ENCODE assay signal across 11 mouse cellular contexts in the genomic region with DNA sequence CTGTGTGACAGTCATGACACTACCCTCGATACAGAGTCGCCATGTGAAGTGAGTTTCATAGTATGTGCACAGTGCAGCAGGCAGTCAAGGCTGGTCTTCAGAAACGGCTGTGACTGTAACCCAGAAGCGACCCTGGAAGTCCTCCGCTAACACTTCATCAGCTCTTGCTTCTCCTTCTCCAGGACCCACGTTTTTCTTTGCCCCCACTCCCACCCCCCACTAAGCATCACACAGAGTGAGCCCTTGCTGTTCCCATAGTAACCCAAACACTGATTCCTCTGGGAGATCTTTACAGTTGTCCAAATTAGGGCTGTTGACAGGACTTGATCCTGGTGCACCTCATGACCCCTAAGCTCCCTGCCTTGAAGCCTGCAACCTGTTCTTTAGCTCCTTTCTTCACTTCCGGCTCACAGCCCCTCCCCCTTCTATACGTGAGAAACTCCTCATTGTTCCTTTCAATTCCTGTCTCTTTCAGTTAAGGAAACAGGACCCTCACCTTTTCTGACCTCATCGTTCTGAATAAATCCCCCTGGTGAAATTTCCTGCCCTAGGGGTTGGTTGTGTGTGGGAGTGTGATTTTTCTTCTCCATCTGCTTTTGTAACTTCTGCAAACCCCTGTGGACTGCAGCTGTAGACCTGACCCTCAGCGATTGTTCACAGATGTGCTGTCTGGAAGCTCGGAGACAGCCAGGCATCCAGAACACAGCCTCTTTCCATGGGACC. TPM values are rescaled to one million over a fixed set of nuclear protein-coding genes. Genes with fewer than 3 reads are reported as not detected.
A peak's percentile ranks its signal among the peaks of the same experiment; 100 is the strongest.
DNase-seq lines count a peak whose midpoint lies in the region; ATAC-seq and TF ChIP-seq lines count a peak whose summit lies in the region.
"Had no signal": no experiment of that assay in that cellular context is flagged by ENCODE, and none has a peak within 500 bp of the region (broad histone marks: within the 10 kb centered on the region; RNA-seq: fewer than 3 reads in every experiment).

No protein-coding gene starts in this region.

- no peak overlapping the region for H3K27ac ChIP-seq in forebrain, postnatal 0 days (ENCODE audit: low read depth, low read length)
- no peak overlapping the region for H3K27ac ChIP-seq in forebrain, embryonic 12.5 days
- peak overlapping the region; percentile 1 to 35; a peak in 2 of 4 replicates for H3K27ac ChIP-seq in heart, embryonic 14.5 days (replicated peaks in 1 of 2; ENCODE audit: control insufficient read depth in 1 of 2, insufficient read depth in 1 of 2, low read depth in 2 of 2, low read length in 2 of 2)
- H3K27ac ChIP-seq in stomach, embryonic 14.5 days (ENCODE audit: low read length) = no peak overlapping the region

- no peak overlapping the region for H3K9ac ChIP-seq in forebrain, postnatal 0 days
- H3K9ac ChIP-seq in forebrain, embryonic 12.5 days = no peak overlapping the region
- 0 out of 2 replicates have a peak overlapping the region, but pooled peaks have one; percentile 2 for H3K9ac ChIP-seq in heart, embryonic 14.5 days (ENCODE audit: low read length)
- no peak overlapping the region for H3K9ac ChIP-seq in stomach, embryonic 14.5 days (replicated peaks; ENCODE audit: low read depth, low read length)

- TF ChIP-seq CTCF in forebrain, postnatal 0 days (IDR thresholded peaks at IDR 0.05; ENCODE audit: low read depth) = no peak

- no peaks in the 10 kb centered on the region for H3K4me1 ChIP-seq in forebrain, postnatal 0 days (ENCODE audit: insufficient read depth)
- peaks cover 10% of the 10 kb centered on the region for H3K4me1 ChIP-seq in forebrain, embryonic 12.5 days
- H3K4me1 ChIP-seq in heart, embryonic 14.5 days (ENCODE audit: control insufficient read depth in 2 of 2, insufficient read depth in 2 of 2, low read length in 2 of 2) = peaks cover 8 to 15% of the 10 kb centered on the region in 2 experiments
- H3K4me1 ChIP-seq in stomach, embryonic 14.5 days (ENCODE audit: control insufficient read depth, insufficient read depth, low read length) = no peaks in the 10 kb centered on the region; the same call in 1 of the 2 replicates

- WGBS in forebrain, postnatal 0 days = 38% methylated on average over 11 of the region's 11 CpGs
- 40% methylated on average over 11 of the region's 11 CpGs for WGBS in forebrain, embryonic 12.5 days
- 24% methylated on average over 11 of the region's 11 CpGs for WGBS in heart, embryonic 14.5 days
- whole genome bisulfite sequencing in stomach, embryonic 14.5 days = 34% methylated on average over 11 of the region's 11 CpGs

- 0 out of 2 replicates have a peak, but pooled peaks have one; percentile 10 for ATAC-seq in forebrain, postnatal 0 days
- ATAC-seq in forebrain, embryonic 12.5 days (ENCODE audit: low FRiP score) = no peak
- no peak for ATAC-seq in heart, embryonic 14.5 days (ENCODE audit: insufficient number of reproducible peaks, insufficient read depth, low FRiP score, low read depth)
- peak; percentile 39; the same call in 1 of the 2 replicates for ATAC-seq in stomach, embryonic 14.5 days (ENCODE audit: insufficient number of reproducible peaks, insufficient read depth, low FRiP score, low read depth)
- no peak for ATAC-seq in erythroid progenitor cell, adult 5-6 weeks (replicated peaks; ENCODE audit: low FRiP score, poor library complexity, severe bottlenecking)

- no peak overlapping the region for H3K4me3 ChIP-seq in forebrain, postnatal 0 days (ENCODE audit: low read depth, low read length)
- H3K4me3 ChIP-seq in forebrain, embryonic 12.5 days (replicated peaks) = no peak overlapping the region
- H3K4me3 ChIP-seq in heart, embryonic 14.5 days (ENCODE audit: control insufficient read depth in 1 of 2, insufficient read depth in 1 of 2, low read depth in 1 of 2, low read length in 2 of 2) = no peak overlapping the region
- no peak overlapping the region for H3K4me3 ChIP-seq in stomach, embryonic 14.5 days (ENCODE audit: low read depth, low read length)

- H3K4me2 ChIP-seq in forebrain, postnatal 0 days (ENCODE audit: low read depth) = no peak overlapping the region
- no peak overlapping the region for H3K4me2 ChIP-seq in forebrain, embryonic 12.5 days
- peak overlapping the region; percentile 23 for H3K4me2 ChIP-seq in heart, embryonic 14.5 days (ENCODE audit: low read length)
- H3K4me2 ChIP-seq in stomach, embryonic 14.5 days (replicated peaks; ENCODE audit: low read depth, low read length) = no peak overlapping the region

- no peaks in the 10 kb centered on the region for H3K9me3 ChIP-seq in forebrain, postnatal 0 days (ENCODE audit: low read length)
- no peaks in the 10 kb centered on the region for H3K9me3 ChIP-seq in forebrain, embryonic 12.5 days
- H3K9me3 ChIP-seq in heart, embryonic 14.5 days (ENCODE audit: control insufficient read depth, low read length) = no peaks in the 10 kb centered on the region
- H3K9me3 ChIP-seq in stomach, embryonic 14.5 days (ENCODE audit: control insufficient read depth, low read depth, low read length) = no peaks in the 10 kb centered on the region

- no peak for DNase-seq in forebrain, postnatal 0 days
- DNase-seq in lung, postnatal 10 days = peak; percentile 56
- DNase-seq in lung, postnatal 25 days (ENCODE audit: low spot score) = no peak
- no peak for DNase-seq in testis, postnatal 14 days (ENCODE audit: low spot score)
- DNase-seq: adrenal gland, postnatal 14 days had no signal

- no peaks in the 10 kb centered on the region for H3K36me3 ChIP-seq in forebrain, postnatal 0 days (ENCODE audit: insufficient read depth)
- H3K36me3 ChIP-seq in forebrain, embryonic 12.5 days (replicated peaks) = no peaks in the 10 kb centered on the region
- no peaks in the 10 kb centered on the region for H3K36me3 ChIP-seq in heart, embryonic 14.5 days (ENCODE audit: control insufficient read depth, insufficient read depth, low read length)
- H3K36me3 ChIP-seq in stomach, embryonic 14.5 days (ENCODE audit: control insufficient read depth, insufficient read depth, low read length) = no peaks in the 10 kb centered on the region

- H3K27me3 ChIP-seq in forebrain, postnatal 0 days (ENCODE audit: insufficient read depth, low read length) = no peaks in the 10 kb centered on the region
- no peaks in the 10 kb centered on the region for H3K27me3 ChIP-seq in forebrain, embryonic 12.5 days
- H3K27me3 ChIP-seq in heart, embryonic 14.5 days (ENCODE audit: control insufficient read depth, insufficient read depth, low read length) = no peaks in the 10 kb centered on the region
- H3K27me3 ChIP-seq in stomach, embryonic 14.5 days (ENCODE audit: control insufficient read depth, insufficient read depth, low read length) = no peaks in the 10 kb centered on the region

RNA-seq across cellular contexts. Expression of gene Gprc5d, which starts 18.5 kb away (rescaled TPM):
- total RNA-seq in forebrain, postnatal 0 days (2014; rRNA removed) = not detected in 2 replicates
- polyA plus RNA-seq in forebrain, postnatal 0 days (2015; fragmentation: Nextera tagmentation; extraction: Ambion mirVana) = 0.19 TPM in 1 of 2 replicates, not detected in the other
- not detected in 2 replicates for polyA plus RNA-seq in forebrain, embryonic 12.5 days (2016; fragmentation: Nextera tagmentation; extraction: Ambion mirVana)
- not detected in 2 replicates for polyA plus RNA-seq in heart, embryonic 14.5 days (2014; fragmentation: Nextera tagmentation; extraction: Ambion mirVana)
- polyA plus RNA-seq in stomach, embryonic 14.5 days (2014; fragmentation: Nextera tagmentation; extraction: Ambion mirVana) = not detected in 2 replicates
- 1.4 and 5.0 TPM in 2 replicates for total RNA-seq in erythroid progenitor cell, adult 5-6 weeks (2015; ENCODE audit: low replicate concordance)
- total RNA-seq in erythroid progenitor cell, adult 5-6 weeks (2017; ENCODE audit: low replicate concordance) = not detected in 2 replicates
- total RNA-seq: adrenal gland, postnatal 14 days; left cerebral cortex, adult 18-20 months; monocyte, adult 5-6 weeks had no signal

Comparison
In these comparisons a context has a peak if more than half of its experiments do, and no peak if none do; other contexts are left out.
1. ATAC-seq: peak in forebrain, postnatal 0 days (single experiment) and stomach, embryonic 14.5 days (single experiment); none in forebrain, embryonic 12.5 days (single experiment), heart, embryonic 14.5 days (single experiment) and erythroid progenitor cell, adult 5-6 weeks (single experiment).
2. H3K27ac ChIP-seq: peak in heart, embryonic 14.5 days (2 of 2); none in forebrain, postnatal 0 days (single experiment), forebrain, embryonic 12.5 days (single experiment) and stomach, embryonic 14.5 days (single experiment).